Mouse (Mus musculus) liver, postnatal 0 days (tissue): ENCODE measurements around the gene Havcr2. TPM values are rescaled to one million over a fixed set of nuclear protein-coding genes. Genes with fewer than 3 reads are reported as not detected.
"Not testable (repeated sequence)": the region's sequence is repeated elsewhere in the genome, so short reads cannot be mapped to it uniquely, and the experiment has no call there.

Experiments
- ATAC-seq: fragments of 200-750 bp; cut with Nextera tagmentation; 2 replicates; pipeline ENCODE4 v1.8.0; 2017; ENCODE audit warnings: mild to moderate bottlenecking, moderate library complexity
- DNase-seq: peaks from one replicate; pipeline ENCODE4 v3.0.0-alpha.2; 2016
- H3K27ac ChIP-seq: fragments of 300-500 bp; sonication (generic); 2 replicates; pipeline ENCODE4 v1.5.1; 2014; ENCODE audit warnings: antibody characterized with exemption, moderate library complexity, mild to moderate bottlenecking, low read depth
- H3K27me3 ChIP-seq: fragments of 300-500 bp; sonication (generic); 2 replicates; pipeline ENCODE4 v1.6.1; 2014; ENCODE audit warnings: low read length, control low read depth, mixed read lengths; ENCODE audit not compliant: insufficient read depth
- H3K36me3 ChIP-seq: fragments of 300-500 bp; sonication (generic); replicated peaks from 2 replicates; pipeline ENCODE4 v1.6.1; 2014; ENCODE audit warnings: mild to moderate bottlenecking, control low read depth, low read length, moderate library complexity, mixed read lengths; ENCODE audit not compliant: insufficient read depth
- H3K4me1 ChIP-seq: fragments of 300-500 bp; sonication (generic); 2 replicates; pipeline ENCODE4 v1.6.1; 2014; ENCODE audit warnings: antibody characterized with exemption, mild to moderate bottlenecking, control low read depth; ENCODE audit not compliant: insufficient read depth
- H3K4me2 ChIP-seq: fragments of 300-500 bp; sonication (generic); 2 replicates; pipeline ENCODE4 v1.6.1; 2014; ENCODE audit warnings: low read depth, mild to moderate bottlenecking, low read length, moderate library complexity, mixed read lengths
- H3K4me3 ChIP-seq: fragments of 300-500 bp; sonication (generic); 2 replicates; pipeline ENCODE4 v1.5.1; 2014; ENCODE audit warnings: low read depth, low read length
- H3K9ac ChIP-seq: fragments of 300-500 bp; sonication (generic); replicated peaks from 2 replicates; pipeline ENCODE4 v1.6.1; 2014; ENCODE audit warnings: mild to moderate bottlenecking, moderate library complexity
- H3K9me3 ChIP-seq: fragments of 300-500 bp; sonication (generic); 2 replicates; pipeline ENCODE4 v1.6.1; 2016; ENCODE audit warnings: mild to moderate bottlenecking, control low read depth, low read length, mixed read lengths
- CTCF ChIP-seq: sonication (generic); IDR thresholded peaks from 2 replicates; pipeline ENCODE4 v1.5.1; 2016; ENCODE audit warnings: antibody characterized with exemption, low read depth
- EP300 ChIP-seq: IDR thresholded peaks from 2 replicates; pipeline ENCODE4 v1.6.1; 2016; ENCODE audit warnings: antibody characterized with exemption, low read depth, mild to moderate bottlenecking
- WGBS: fragments of 180-500 bp; shearing (Covaris S2); extraction: QIAGEN DNeasy Blood & Tissue Kit; methylation state at CpG from one replicate; pipeline ENCODE4 v1.1.7; 2014; ENCODE audit not compliant: insufficient replicate concordance; 5-methylcytosine and 5-hydroxymethylcytosine counted together
- polyA plus RNA-seq: library from polyadenylated mRNA; unstranded; fragments of >200 nt; fragmentation: Nextera tagmentation; extraction: Ambion mirVana; gene quantifications from 2 replicates; pipeline ENCODE4 v1.2.1, GENCODE M21; 2015

The Havcr2 gene
- polyA plus RNA-seq, 1 experiment from 2014 or later: 0.28 TPM

DNA sequence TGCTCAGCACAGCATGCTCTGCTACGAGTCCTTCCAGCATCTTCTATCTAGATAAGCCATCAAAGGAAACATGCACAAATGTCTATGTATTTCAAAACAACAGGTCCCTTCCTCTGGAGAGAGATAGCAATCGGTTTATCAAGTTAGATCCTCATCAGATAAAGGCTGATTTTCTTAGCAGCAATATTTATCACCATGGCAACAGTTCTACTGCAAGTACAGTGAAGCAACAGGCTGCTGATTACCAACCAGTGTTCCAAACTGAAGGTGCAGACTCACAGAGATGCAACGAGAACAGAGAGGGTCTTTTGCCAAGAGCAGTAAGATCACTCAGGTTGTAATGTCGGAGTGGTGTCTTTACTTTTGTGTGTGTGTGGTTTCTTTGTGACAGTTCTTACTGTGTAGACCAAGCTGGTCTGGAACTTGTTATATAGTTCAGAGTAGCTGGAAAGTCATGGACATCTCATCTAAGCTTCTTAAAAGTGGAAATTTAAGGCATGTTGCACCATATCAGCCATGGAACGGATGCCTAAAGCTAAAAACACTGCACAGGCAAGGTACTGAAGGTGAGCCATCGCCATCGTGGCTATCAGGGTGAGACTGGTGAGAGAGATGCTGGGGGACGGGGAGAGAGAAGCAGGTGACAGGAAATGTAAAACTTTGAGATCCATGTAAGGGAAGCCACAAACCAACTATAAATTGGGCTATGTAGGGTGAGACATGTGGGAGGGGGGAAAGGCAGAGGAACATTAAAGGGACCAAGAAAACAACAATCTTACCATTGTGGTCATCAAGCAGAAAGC is 33.4 kb upstream of the Havcr2 start:
- no peak overlapping the region for H3K4me2 ChIP-seq
- H3K36me3 ChIP-seq: no peaks in the 10 kb centered on the region
- H3K27ac ChIP-seq: no peak overlapping the region
- TF ChIP-seq EP300: no peak
- no peak for TF ChIP-seq CTCF
- ATAC-seq (no peak), DNase-seq (no peak)
- no peak overlapping the region for H3K4me3 ChIP-seq
- no peak overlapping the region for H3K9ac ChIP-seq
- 61% methylated on average over 8 of the region's 8 CpGs for WGBS
- H3K9me3 ChIP-seq: no peaks in the 10 kb centered on the region
- H3K27me3 ChIP-seq: no peaks in the 10 kb centered on the region
- H3K4me1 ChIP-seq: no peaks in the 10 kb centered on the region

DNA sequence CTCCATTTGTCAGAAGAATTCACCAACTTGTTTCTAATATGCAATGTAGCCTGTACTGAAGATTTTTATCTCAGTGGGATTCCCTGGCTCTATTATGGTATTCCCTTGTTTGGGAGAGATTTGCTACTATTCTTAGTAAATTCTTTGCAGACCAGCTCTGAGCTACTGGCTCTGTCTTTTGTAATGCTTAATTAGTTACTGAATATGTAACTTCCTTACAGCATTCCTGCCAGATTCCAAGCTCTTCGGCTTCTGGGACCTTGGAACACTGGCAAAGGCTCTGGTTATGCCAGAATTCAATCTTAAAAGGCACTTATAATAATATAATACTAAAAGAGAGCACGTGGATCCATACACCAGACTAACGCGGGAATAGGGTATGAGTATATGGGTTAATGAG is 26.6 kb upstream of the Havcr2 start:
- DNase-seq, H3K4me2 ChIP-seq, H3K4me3 ChIP-seq, H3K36me3 ChIP-seq, H3K9ac ChIP-seq, H3K4me1 ChIP-seq, ATAC-seq, H3K27me3 ChIP-seq, H3K27ac ChIP-seq, H3K9me3 ChIP-seq: not testable (repeated sequence)
- 61% methylated on average over 4 of the region's 4 CpGs for WGBS

DNA sequence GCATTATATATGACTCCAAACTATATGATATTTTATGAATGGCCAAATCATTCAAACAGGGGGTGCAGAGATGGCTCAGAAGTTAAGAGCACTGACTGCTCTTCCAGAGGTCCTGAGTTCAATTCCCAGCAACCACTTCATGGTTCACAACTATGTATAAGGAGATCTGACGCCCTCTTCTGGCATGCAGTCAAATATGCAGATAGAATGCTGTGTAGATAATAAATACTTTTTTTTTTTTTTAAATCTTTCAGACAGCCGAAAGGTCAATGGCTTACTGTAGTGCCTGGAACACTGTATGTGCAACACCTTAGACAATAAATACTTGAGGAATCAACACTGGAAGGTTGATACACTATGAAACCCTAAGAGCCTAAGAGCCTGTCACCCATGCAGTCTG is 24.6 kb upstream of the Havcr2 start:
- Histone ChIP-seq H3K36me3 (no peaks in the 10 kb centered on the region), H3K9me3 (no peaks in the 10 kb centered on the region), H3K4me2 (no peak overlapping the region), H3K4me1 (no peaks in the 10 kb centered on the region), H3K27me3 (no peaks in the 10 kb centered on the region), H3K4me3 (no peak overlapping the region), H3K9ac (no peak overlapping the region), H3K27ac (no peak overlapping the region)
- 87% methylated on average over 2 of the region's 2 CpGs for WGBS
- TF ChIP-seq CTCF (peak; percentile 23), EP300 (no peak)
- no peak for DNase-seq
- ATAC-seq: no peak

DNA sequence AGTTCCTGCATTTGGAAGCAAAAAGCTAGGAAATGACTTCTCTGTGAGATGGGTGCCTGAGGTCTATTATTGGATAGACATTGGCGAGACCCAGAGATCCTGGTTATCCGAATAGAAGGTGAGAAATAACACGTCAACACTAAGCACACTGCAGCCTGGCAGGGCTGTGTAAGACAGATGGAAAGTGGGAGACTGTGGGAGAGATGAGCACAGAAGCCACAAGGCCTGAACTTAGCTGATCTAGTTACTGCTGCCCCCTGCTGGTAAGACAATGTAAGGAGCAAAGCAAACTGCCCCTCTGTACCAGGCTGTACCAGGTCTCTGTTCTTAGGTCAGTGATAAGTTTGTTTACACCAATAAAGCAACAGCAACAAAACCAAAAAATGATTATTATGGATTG is 23.6 kb upstream of the Havcr2 start:
- ATAC-seq (peak; percentile 83), DNase-seq (peak; percentile 81)
- Histone ChIP-seq H3K9me3 (no peaks in the 10 kb centered on the region), H3K27me3 (no peaks in the 10 kb centered on the region), H3K4me2 (no peak overlapping the region), H3K36me3 (no peaks in the 10 kb centered on the region), H3K9ac (no peak overlapping the region), H3K27ac (no peak overlapping the region), H3K4me3 (no peak overlapping the region), H3K4me1 (peaks cover 6% of the 10 kb centered on the region)
- no peak for TF ChIP-seq EP300
- peak; percentile 96 for TF ChIP-seq CTCF
- 25% methylated on average over 3 of the region's 3 CpGs for WGBS

DNA sequence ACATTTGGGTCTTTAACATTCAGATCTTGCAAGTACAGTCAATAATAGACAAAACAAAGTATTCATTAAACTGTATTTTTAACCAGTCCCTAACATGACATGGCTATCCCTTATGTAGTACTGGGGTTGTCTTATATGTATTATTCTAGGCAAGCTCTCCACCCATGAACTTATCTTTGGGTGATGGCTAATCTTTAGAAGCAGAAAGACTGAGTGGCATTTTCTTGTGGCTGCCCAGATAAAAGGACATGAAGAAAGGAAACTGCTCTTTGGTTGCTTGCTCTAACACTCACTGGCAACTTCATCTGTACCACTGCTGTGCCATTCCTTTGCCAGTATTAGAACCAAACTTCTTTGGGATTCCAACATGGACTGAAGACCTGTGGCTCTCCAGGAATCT is 19.4 kb upstream of the Havcr2 start:
- H3K9ac ChIP-seq: no peak overlapping the region
- peaks cover 9% of the 10 kb centered on the region for H3K4me1 ChIP-seq
- H3K4me2 ChIP-seq: peak overlapping the region; percentile 62
- H3K27ac ChIP-seq: 0 out of 2 replicates have a peak overlapping the region, but pooled peaks have one; percentile 9
- no peaks in the 10 kb centered on the region for H3K27me3 ChIP-seq
- ATAC-seq (no peak), DNase-seq (no peak)
- peaks cover 10% of the 10 kb centered on the region for H3K36me3 ChIP-seq
- TF ChIP-seq EP300 (peak; percentile 74), CTCF (no peak)
- no peaks in the 10 kb centered on the region for H3K9me3 ChIP-seq
- no peak overlapping the region for H3K4me3 ChIP-seq

DNA sequence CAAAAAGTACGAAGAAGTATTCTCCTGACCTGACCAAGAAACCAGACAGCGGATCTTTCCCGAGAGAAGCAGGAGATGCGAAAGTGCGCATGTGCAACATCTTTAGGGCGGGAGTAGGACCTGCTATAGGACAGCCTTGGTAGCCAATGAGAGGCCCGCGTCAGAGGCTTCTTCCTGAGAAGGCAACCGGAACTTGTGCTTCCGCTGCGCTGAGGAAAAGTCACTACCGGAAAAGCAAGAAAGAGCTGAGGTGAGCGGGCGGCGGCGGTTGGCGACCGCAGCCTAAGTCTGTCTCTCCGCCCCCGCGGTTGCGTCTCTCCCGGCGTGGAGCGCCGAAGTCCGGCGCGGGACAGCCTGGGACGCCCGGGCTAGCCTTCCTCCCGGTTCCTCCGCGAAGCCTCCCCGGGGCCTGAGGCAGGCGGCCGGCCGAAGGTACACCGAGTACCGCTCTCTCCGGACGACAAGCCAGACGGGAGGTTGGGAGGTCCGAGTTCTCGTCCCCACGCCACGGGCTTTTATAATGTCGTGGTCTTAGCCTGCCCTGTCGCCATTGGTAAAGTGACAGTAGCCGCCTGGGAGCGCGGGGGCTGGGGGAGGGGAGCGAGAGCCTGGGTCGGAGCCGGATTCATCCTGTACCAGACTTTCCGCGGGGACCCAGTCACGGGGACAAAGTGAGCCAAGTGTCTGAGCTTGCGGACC is 17.8 kb upstream of the Havcr2 start, which contains the start of gene Med7:
Gene Med7 (plus strand): TSS at position 166 of the 699 bp plus-strand sequence.
- Histone ChIP-seq H3K4me3 (peak within 1 kb of the TSS; percentile 100), H3K27me3 (no peaks in the 10 kb centered on the region), H3K9me3 (no peaks in the 10 kb centered on the region), H3K36me3 (peaks cover 18% of the 10 kb centered on the region), H3K4me1 (peaks cover 9% of the 10 kb centered on the region), H3K4me2 (peak within 1 kb of the TSS; percentile 87), H3K27ac (peak within 1 kb of the TSS; percentile 100), H3K9ac (peak within 1 kb of the TSS; percentile 100)
- ATAC-seq: peak; percentile 98
- peak; percentile 93 for DNase-seq
- WGBS: under 1% methylated on average over 58 of the region's 59 CpGs
- TF ChIP-seq EP300 (no peak), CTCF (no peak)
